Mouse (Mus musculus) cerebellum, adult 11 months (tissue): ENCODE measurements around the gene Rap2c.

Experiments
- DNase-seq: peaks from one replicate; pipeline ENCODE4 v3.0.0; 2022

Rap2c gene

GRCm38 (mm10) chrX:50968157-50968932, 49.5 kb downstream of the Rap2c start:
- DNase-seq, result no peak

GRCm38 (mm10) chrX:50965157-50965556, 52.7 kb downstream of the Rap2c start:
- no peak for DNase-seq

- no peak for DNase-seq
These were observed 54.9 kb downstream of the Rap2c start for GRCm38 (mm10) chrX:50962955-50963354.
